Mouse (Mus musculus) heart, postnatal 25 days (tissue): ENCODE data around the gene Hist1h2af. TPM values are rescaled to one million over a fixed set of nuclear protein-coding genes. Genes with fewer than 3 reads are reported as not detected.
A peak's percentile ranks its signal among the peaks of the same experiment; 100 is the strongest.
"Not testable (repeated sequence)": the region's sequence is repeated elsewhere in the genome, so short reads cannot be mapped to it uniquely, and the experiment has no call there.

ENCODE experiments used
- DNase-seq: peaks from one replicate; pipeline ENCODE4 v3.0.0; 2022; ENCODE audit warnings: low spot score
- intact Hi-C: fragments of 180-260 bp; cut with DNase I; formaldehyde crosslinking; loops from one replicate; pipeline ENCODE4 v1.15.1; 2025
- total RNA-seq, 2 experiments: library from RNA; stranded (reverse); gene quantifications; 2 replicates each; pipeline ENCODE4 v1.2.3; 2021

Gene Hist1h2af
- total RNA-seq, 2 experiments from 2014 or later, result 13.7 to 25.9 TPM

- DNase-seq, result peak; percentile 92
- intact Hi-C loops, result loop anchor here (2.0 to 5.0 kb wide), 4 partner anchors 51 to 1819 kb away; partner anchors contain the start of genes Hist1h2be and Hist1h4d
Observed at GRCm38 (mm10) chr13:23530901-23531875, 2.5 kb upstream of the Hist1h2af start, which contains the start of gene Hist1h4h. TSS of gene Hist1h4h (plus strand) at chr13:23531050.

- intact Hi-C loops, result loop anchor here (5.0 kb wide), 3 partner anchors 50 to 1820 kb away; partner anchors contain the start of gene Hist1h4d
- no peak for DNase-seq
Observed at GRCm38 (mm10) chr13:23532262-23533075, 1.2 kb upstream of the Hist1h2af start.

GRCm38 (mm10) chr13:23534368-23535131, 844 bp downstream of the Hist1h2af start:
- no peak for DNase-seq
- intact Hi-C loops, result loop anchor here (5.0 kb wide), 3 partner anchors 48 to 1822 kb away; partner anchors contain the start of gene Hist1h4d

GRCm38 (mm10) chr13:23535137-23536075, 1.7 kb downstream of the Hist1h2af start, which contains the start of gene Hist1h3g:
TSS of gene Hist1h3g (plus strand) at chr13:23535422.
- intact Hi-C loops, result not testable (repeated sequence)
- DNase-seq, result peak; percentile 71

- intact Hi-C loops, result no loop called here
- DNase-seq, result no peak
Observed at GRCm38 (mm10) chr13:23536076-23536822, 2.5 kb downstream of the Hist1h2af start.

- DNase-seq, result no peak
- intact Hi-C loops, result no loop called here
Observed at GRCm38 (mm10) chr13:23537006-23537710, 3.5 kb downstream of the Hist1h2af start.

- intact Hi-C loops, result no loop called here
- DNase-seq, result no peak
Observed at GRCm38 (mm10) chr13:23538249-23538648, 4.5 kb downstream of the Hist1h2af start.

- intact Hi-C loops, DNase-seq: not testable (repeated sequence)
Observed at GRCm38 (mm10) chr13:23539821-23540220, 6.1 kb downstream of the Hist1h2af start.

GRCm38 (mm10) chr13:23541497-23541896, 7.8 kb downstream of the Hist1h2af start:
- DNase-seq, result no peak
- intact Hi-C loops, result no loop called here

GRCm38 (mm10) chr13:23542225-23542980, 8.7 kb downstream of the Hist1h2af start:
- intact Hi-C loops, DNase-seq: not testable (repeated sequence)

GRCm38 (mm10) chr13:23542999-23543607, 9.4 kb downstream of the Hist1h2af start, which contains the start of gene Hist1h2bh:
TSS of gene Hist1h2bh (minus strand) at chr13:23543392.
- intact Hi-C loops, result not testable (repeated sequence)
- peak; percentile 53 for DNase-seq

- DNase-seq, result peak; percentile 56
- intact Hi-C loops, result no loop called here
Observed at GRCm38 (mm10) chr13:23543965-23544786, 10.5 kb downstream of the Hist1h2af start, which contains the start of gene Hist1h3f. TSS of gene Hist1h3f (plus strand) at chr13:23544052.

- intact Hi-C loops, DNase-seq: not testable (repeated sequence)
Observed at GRCm38 (mm10) chr13:23544787-23545120, 11.0 kb downstream of the Hist1h2af start.

GRCm38 (mm10) chr13:23546694-23547093, 13.0 kb downstream of the Hist1h2af start:
- no peak for DNase-seq
- intact Hi-C loops, result no loop called here

GRCm38 (mm10) chr13:23550761-23551145, 17.0 kb downstream of the Hist1h2af start:
- intact Hi-C loops, result no loop called here
- DNase-seq, result no peak
